Mouse (Mus musculus) midbrain, embryonic 16.5 days (tissue): ENCODE data around the gene Spata13. TPM values are rescaled to one million over a fixed set of nuclear protein-coding genes. Genes with fewer than 3 reads are reported as not detected.

Experiments
- ATAC-seq: fragments of 200-750 bp; cut with Nextera tagmentation; 2 replicates; pipeline ENCODE4 v1.8.0; 2017; ENCODE audit warnings: moderate TSS enrichment
- H3K27ac ChIP-seq: fragments of 300-500 bp; sonication (generic); 2 replicates; pipeline ENCODE4 v1.5.1; 2014; ENCODE audit warnings: mild to moderate bottlenecking, low read length, mixed read lengths
- H3K27me3 ChIP-seq: fragments of 300-500 bp; sonication (generic); 2 replicates; pipeline ENCODE4 v1.6.1; 2014; ENCODE audit warnings: low read depth, low read length, mixed read lengths; ENCODE audit not compliant: control insufficient read depth, insufficient read depth
- H3K36me3 ChIP-seq: fragments of 300-500 bp; sonication (generic); 2 replicates; pipeline ENCODE4 v1.6.1; 2014; ENCODE audit warnings: mild to moderate bottlenecking, low read length, moderate library complexity, mixed read lengths; ENCODE audit not compliant: control insufficient read depth, insufficient read depth
- H3K4me1 ChIP-seq: fragments of 300-500 bp; sonication (generic); 2 replicates; pipeline ENCODE4 v1.6.1; 2014; ENCODE audit warnings: mild to moderate bottlenecking, low read length, mixed read lengths; ENCODE audit not compliant: control insufficient read depth, insufficient read depth
- H3K4me2 ChIP-seq: fragments of 300-500 bp; sonication (generic); 2 replicates; pipeline ENCODE4 v1.6.1; 2014; ENCODE audit warnings: mild to moderate bottlenecking, low read length, mixed read lengths
- H3K4me3 ChIP-seq: fragments of 300-500 bp; sonication (generic); 2 replicates; pipeline ENCODE4 v1.5.1; 2014; ENCODE audit warnings: low read depth, mild to moderate bottlenecking, low read length, moderate library complexity, mixed read lengths
- H3K9ac ChIP-seq: fragments of 300-500 bp; sonication (generic); 2 replicates; pipeline ENCODE4 v1.6.1; 2014; ENCODE audit warnings: low read depth, low read length, mixed read lengths
- H3K9me3 ChIP-seq: fragments of 300-500 bp; sonication (generic); replicated peaks from 2 replicates; pipeline ENCODE4 v1.6.1; 2014; ENCODE audit warnings: mild to moderate bottlenecking, low read length, mixed read lengths; ENCODE audit not compliant: control insufficient read depth, poor library complexity, severe bottlenecking
- WGBS: fragments of 180-500 bp; shearing (Covaris S2); extraction: QIAGEN DNeasy Blood & Tissue Kit; methylation state at CpG from one replicate; pipeline ENCODE4 v1.1.7; 2014; 5-methylcytosine and 5-hydroxymethylcytosine counted together
- polyA plus RNA-seq: library from polyadenylated mRNA; unstranded; fragments of >200 nt; fragmentation: Nextera tagmentation; extraction: Ambion mirVana; gene quantifications from 2 replicates; pipeline ENCODE4 v1.2.1, GENCODE M21; 2015

Gene Spata13
- polyA plus RNA-seq, 1 experiment from 2014 or later, result 18.4 TPM

DNA sequence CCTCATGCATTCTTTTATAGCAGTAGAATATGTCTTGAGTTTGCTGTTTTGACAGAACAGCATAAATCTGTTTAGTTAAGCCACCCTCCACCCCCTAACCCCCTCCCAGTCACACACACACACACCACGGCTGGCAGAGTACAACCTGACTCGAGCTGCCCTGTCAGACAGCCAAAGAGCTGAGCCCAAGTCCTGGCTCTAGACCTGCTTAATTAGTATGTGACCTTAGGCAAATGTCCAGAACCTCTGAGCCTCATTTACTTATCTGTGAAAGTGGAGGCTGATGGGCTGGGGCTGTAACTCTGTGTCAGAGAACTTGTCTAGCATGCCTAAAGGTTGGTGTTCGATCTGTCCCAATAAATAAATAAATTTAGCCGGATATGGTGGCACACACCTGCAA lies 26.1 kb upstream of the Spata13 start:
- H3K4me1 ChIP-seq, result 0 out of 2 replicates have a peak, but pooled peaks cover 2% of the 10 kb centered on the region
- no peak for ATAC-seq
- no peaks in the 10 kb centered on the region for H3K36me3 ChIP-seq

DNA sequence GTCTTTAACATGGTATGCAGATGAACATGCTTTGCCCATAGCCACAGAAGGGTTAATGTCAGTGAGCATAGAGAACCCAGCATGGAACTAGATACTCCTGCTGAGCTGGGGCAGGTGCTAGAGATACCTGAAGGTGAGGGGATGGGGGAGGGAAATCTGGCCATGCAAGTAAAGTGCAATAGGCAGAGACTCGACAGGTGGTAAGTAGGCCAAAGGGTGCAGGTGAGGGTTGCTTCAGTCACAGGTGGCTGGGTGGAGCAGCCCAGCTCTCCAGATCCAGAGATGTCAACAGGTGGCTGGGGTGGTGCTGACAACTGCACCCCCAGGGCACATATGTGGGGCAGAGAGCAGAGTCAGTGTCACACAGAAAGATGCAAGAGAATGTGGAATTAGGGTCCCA lies 24.6 kb upstream of the Spata13 start:
- no peak overlapping the region for H3K4me3 ChIP-seq
- H3K4me2 ChIP-seq, result no peak overlapping the region
- H3K4me1 ChIP-seq, result 0 out of 2 replicates have a peak, but pooled peaks cover 2% of the 10 kb centered on the region
- 96% methylated on average over 1 of the region's 1 CpGs for WGBS
- H3K36me3 ChIP-seq, result no peaks in the 10 kb centered on the region
- H3K27me3 ChIP-seq, result no peaks in the 10 kb centered on the region
- H3K9me3 ChIP-seq, result no peaks in the 10 kb centered on the region
- no peak for ATAC-seq
- H3K27ac ChIP-seq, result no peak overlapping the region
- no peak overlapping the region for H3K9ac ChIP-seq

More for the DNA sequence above, 26.1 kb upstream of the Spata13 start:
- no peak overlapping the region for H3K27ac ChIP-seq
- no peaks in the 10 kb centered on the region for H3K27me3 ChIP-seq
- H3K9ac ChIP-seq, result no peak overlapping the region
- no peak overlapping the region for H3K4me2 ChIP-seq
- no peaks in the 10 kb centered on the region for H3K9me3 ChIP-seq
- no peak overlapping the region for H3K4me3 ChIP-seq
- WGBS, result 90% methylated on average over 4 of the region's 4 CpGs

DNA sequence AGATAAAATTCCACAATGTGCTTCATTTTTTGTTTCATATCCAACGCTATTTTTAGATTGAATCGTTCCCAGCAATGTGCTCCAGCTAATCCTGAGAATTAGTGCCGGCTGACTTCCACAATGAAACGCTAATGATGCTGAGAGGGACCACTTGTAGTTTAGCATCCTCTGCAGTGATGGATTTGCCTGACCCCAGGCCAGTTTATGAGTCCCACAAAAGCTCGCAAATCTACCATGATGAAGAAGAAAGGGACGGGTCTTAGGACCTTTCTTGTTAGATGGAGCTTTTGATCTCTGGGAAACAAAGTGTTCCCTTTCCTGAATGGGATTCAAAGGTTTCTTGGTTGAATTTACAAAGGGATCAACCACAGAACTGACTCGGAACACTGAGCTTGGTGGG lies 21.1 kb upstream of the Spata13 start:
- no peaks in the 10 kb centered on the region for H3K27me3 ChIP-seq
- H3K4me3 ChIP-seq, result no peak overlapping the region
- H3K27ac ChIP-seq, result no peak overlapping the region
- H3K4me1 ChIP-seq, result 0 out of 2 replicates have a peak, but pooled peaks cover 2% of the 10 kb centered on the region
- WGBS, result 7% methylated on average over 7 of the region's 7 CpGs
- no peaks in the 10 kb centered on the region for H3K9me3 ChIP-seq
- no peak overlapping the region for H3K4me2 ChIP-seq
- H3K36me3 ChIP-seq, result no peaks in the 10 kb centered on the region
- no peak for ATAC-seq
- H3K9ac ChIP-seq, result no peak overlapping the region

DNA sequence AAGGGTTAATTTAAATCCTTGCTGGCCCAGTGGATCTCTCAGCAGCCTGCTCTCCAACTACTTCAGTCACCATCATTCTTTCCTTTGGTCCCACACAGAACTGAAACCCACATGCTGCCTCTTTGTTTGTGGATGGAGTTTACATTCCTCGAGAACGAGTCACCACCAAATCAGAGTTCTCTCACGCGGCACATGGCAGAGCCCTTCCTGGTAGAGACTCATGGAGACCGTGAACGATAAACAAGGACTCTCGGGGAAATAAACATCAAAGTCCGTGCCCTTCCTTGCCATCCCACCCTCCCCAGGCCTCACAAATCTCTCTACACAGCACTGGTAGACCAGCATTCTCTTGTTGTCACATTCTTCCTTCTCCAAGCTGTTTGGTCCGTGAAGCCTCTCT lies 12.7 kb upstream of the Spata13 start:
- H3K4me1 ChIP-seq, result no peaks in the 10 kb centered on the region
- no peak for ATAC-seq
- 87% methylated on average over 9 of the region's 9 CpGs for WGBS

DNA sequence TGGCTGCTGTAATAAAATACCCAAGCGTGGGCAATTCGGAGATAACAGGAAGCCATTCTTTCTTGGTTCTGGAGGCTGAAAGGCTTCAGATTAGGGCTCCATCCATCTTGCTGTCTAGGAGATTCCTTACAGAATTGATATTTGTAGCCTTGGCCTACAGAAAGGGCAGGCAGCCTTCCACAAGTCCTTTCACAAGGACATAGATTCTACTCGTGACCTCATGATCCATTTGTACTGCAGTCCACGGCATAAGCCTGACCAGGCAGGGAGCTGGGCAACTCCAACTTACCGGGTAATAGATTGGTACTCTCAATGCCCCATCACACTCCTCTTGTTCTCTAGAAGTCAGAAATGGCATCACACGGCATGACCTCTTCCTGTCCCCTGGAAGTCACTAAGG lies 8.3 kb upstream of the Spata13 start:
- Histone ChIP-seq H3K9ac (no peak overlapping the region), H3K4me1 (no peaks in the 10 kb centered on the region), H3K9me3 (peaks cover 6% of the 10 kb centered on the region; the same call in 1 of the 2 replicates), H3K36me3 (no peaks in the 10 kb centered on the region), H3K27me3 (no peaks in the 10 kb centered on the region), H3K4me3 (no peak overlapping the region), H3K4me2 (no peak overlapping the region), H3K27ac (no peak overlapping the region)
- WGBS, result 87% methylated on average over 6 of the region's 6 CpGs
- ATAC-seq, result no peak

More for the DNA sequence above, 12.7 kb upstream of the Spata13 start:
- no peak overlapping the region for H3K27ac ChIP-seq
- H3K36me3 ChIP-seq, result no peaks in the 10 kb centered on the region
- no peaks in the 10 kb centered on the region for H3K27me3 ChIP-seq
- H3K4me2 ChIP-seq, result no peak overlapping the region
- H3K4me3 ChIP-seq, result no peak overlapping the region
- peaks cover 6% of the 10 kb centered on the region; the same call in 1 of the 2 replicates for H3K9me3 ChIP-seq
- H3K9ac ChIP-seq, result no peak overlapping the region

DNA sequence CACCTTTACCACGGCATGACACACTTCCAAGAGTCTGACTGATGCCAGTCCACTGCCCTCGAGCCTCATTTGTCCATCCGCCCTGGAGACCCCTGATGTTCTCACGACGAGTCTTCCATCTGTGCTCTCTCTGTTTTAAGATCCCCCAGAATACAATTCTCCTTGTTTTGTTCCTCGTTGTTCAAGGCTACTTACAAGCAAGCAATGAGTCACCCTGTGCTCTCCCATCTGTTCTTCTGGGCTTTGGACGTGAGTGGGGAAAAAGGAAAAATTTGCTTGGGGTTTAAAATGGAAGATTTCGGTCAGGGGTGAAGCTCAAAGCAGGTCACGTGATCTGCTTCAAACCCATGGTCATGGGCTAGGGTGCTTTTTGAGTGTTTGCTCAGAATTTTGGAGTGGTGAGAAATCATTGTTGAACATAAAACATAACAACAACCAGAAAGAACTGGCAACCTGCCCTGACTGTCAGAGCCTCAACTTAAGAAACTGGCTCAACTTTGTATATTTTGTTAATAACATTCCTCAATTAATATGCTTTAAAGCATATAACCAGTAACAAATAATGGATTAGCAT lies 3.8 kb upstream of the Spata13 start:
- no peak overlapping the region for H3K9ac ChIP-seq
- ATAC-seq, result no peak
- peaks cover 4% of the 10 kb centered on the region for H3K4me1 ChIP-seq
- H3K9me3 ChIP-seq, result no peaks in the 10 kb centered on the region
- WGBS, result 84% methylated on average over 9 of the region's 9 CpGs
- no peaks in the 10 kb centered on the region for H3K27me3 ChIP-seq
- no peak overlapping the region for H3K4me3 ChIP-seq
- no peaks in the 10 kb centered on the region for H3K36me3 ChIP-seq
- no peak overlapping the region for H3K27ac ChIP-seq
- no peak overlapping the region for H3K4me2 ChIP-seq

DNA sequence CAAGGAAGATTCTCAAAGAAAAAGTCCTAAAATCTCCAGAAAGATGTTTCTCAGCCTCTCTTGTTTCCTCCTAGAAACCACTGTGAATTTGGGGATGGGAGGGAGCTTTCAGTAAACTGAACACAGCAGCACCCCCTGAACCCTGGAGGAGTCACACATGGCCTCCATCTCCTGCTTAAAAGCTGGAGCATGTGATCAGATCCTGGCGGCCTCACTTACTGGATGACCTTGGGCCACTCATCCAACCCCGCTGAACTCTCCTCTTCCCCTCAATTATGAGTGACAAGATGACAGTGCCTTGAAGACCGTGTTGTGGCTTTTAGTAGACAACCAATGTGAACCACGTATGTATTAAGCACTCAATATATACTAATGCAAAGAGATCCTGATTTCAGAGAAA lies 2.8 kb upstream of the Spata13 start:
- no peaks in the 10 kb centered on the region for H3K27me3 ChIP-seq
- peaks cover 14% of the 10 kb centered on the region for H3K4me1 ChIP-seq
- no peak overlapping the region for H3K4me3 ChIP-seq
- no peaks in the 10 kb centered on the region for H3K36me3 ChIP-seq
- no peaks in the 10 kb centered on the region for H3K9me3 ChIP-seq
- no peak for ATAC-seq
- no peak overlapping the region for H3K4me2 ChIP-seq
- H3K9ac ChIP-seq, result no peak overlapping the region
- WGBS, result 84% methylated on average over 4 of the region's 4 CpGs
- H3K27ac ChIP-seq, result no peak overlapping the region

DNA sequence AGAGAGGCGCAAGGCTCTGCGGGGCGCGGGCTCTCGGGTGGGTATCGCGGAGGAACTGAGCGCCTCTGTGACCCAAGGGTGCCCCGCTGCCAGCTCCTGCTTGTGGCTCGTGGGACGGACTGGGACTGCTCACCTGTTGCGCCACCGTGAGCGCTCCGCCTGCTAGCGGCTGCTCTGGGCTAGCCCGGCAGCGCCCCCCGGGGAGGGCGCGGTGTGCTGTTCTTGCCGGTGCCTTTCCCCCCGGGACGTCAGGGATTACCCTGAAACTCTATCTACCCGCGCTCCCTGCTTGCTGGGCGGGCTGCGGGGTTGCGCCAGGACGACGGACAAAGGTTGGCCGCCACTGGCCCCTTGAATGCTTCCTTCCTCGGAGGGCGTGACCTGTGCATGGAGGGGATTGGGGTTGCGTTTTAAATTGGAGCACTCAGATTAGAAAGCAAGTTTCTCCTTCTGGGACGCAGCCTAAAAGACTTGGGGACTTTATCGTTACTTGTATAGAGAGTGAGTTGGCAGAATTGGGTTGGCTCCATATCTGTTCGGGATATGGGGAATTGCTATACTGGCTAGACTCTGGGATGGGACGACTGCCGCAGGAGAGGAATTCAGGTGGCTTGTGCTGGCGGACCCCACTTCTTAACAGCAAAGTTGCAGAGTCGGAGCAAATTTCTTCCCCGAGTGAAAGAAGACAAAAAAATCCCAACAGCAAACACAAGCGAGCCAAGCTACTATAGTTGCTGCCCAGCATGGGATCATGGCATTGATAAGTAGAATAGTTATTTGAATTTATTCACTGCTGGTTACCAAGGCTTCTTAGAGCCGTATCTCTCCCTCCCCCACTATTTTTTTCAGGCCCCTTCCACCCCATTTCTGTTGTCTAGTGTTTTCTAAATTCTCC lies 1.3 kb downstream of the Spata13 start:
- ATAC-seq, result peak; percentile 54; the same call in 1 of the 2 replicates
- Histone ChIP-seq H3K27me3 (no peaks in the 10 kb centered on the region), H3K36me3 (no peaks in the 10 kb centered on the region), H3K9ac (peak overlapping the region; percentile 62), H3K27ac (peak overlapping the region; percentile 50), H3K4me3 (peak overlapping the region; percentile 56), H3K9me3 (no peaks in the 10 kb centered on the region), H3K4me2 (peak overlapping the region; percentile 100), H3K4me1 (peaks cover 21% of the 10 kb centered on the region)
- WGBS, result under 1% methylated on average over 45 of the region's 45 CpGs
